Mouse (Mus musculus): ENCODE measurements around the gene Acin1. TPM values are rescaled to one million over a fixed set of nuclear protein-coding genes. Genes with fewer than 3 reads are reported as not detected.

Acin1 gene
- total RNA-seq, 2 experiments from 2014 or later: 63.7 to 64.2 TPM

GRCm38 (mm10) chr14:54703207-54703606 lies 16.5 kb upstream of the Acin1 start:
- intact Hi-C loops (cut with DNase I): loop anchor here (10.0 kb wide), 1 partner anchor 402 kb away; the partner anchor contains the start of gene Ap1g2
- no peak for DNase-seq

- DNase-seq: peak; percentile 62 to 70
- intact Hi-C loops (cut with DNase I): loop anchor here (2.0 to 10.0 kb wide), 2 partner anchors 50 to 404 kb away; partner anchors contain the start of gene Ap1g2
Observed at GRCm38 (mm10) chr14:54701298-54701697, 14.6 kb upstream of the Acin1 start.

GRCm38 (mm10) chr14:54699586-54699985 lies 12.9 kb upstream of the Acin1 start:
- intact Hi-C loops (cut with DNase I): no loop called here
- no peak for DNase-seq

- intact Hi-C loops (cut with DNase I): no loop called here
Observed at GRCm38 (mm10) chr14:54698733-54699132, 12.0 kb upstream of the Acin1 start, which contains the start of gene Gm29776. Gene Gm29776 (minus strand): TSS chr14:54698833.

GRCm38 (mm10) chr14:54696752-54697151 lies 10.0 kb upstream of the Acin1 start:
- intact Hi-C loops (cut with DNase I): no loop called here

More at GRCm38 (mm10) chr14:54698733-54699132, 12.0 kb upstream of the Acin1 start, which contains the start of gene Gm29776:
- DNase-seq: no peak

GRCm38 (mm10) chr14:54695042-54695441 lies 8.3 kb upstream of the Acin1 start:
- intact Hi-C loops (cut with DNase I): no loop called here
- DNase-seq: no peak

More at GRCm38 (mm10) chr14:54696752-54697151, 10.0 kb upstream of the Acin1 start:
- DNase-seq: no peak

GRCm38 (mm10) chr14:54687251-54687650 lies 520 bp upstream of the Acin1 start:
- intact Hi-C loops (cut with DNase I): loop anchor here (5.0 kb wide), 1 partner anchor 35 kb away; no protein-coding TSS in a partner anchor
- DNase-seq: no peak

- no peak for DNase-seq
- intact Hi-C loops (cut with DNase I): loop anchor here (5.0 kb wide), 1 partner anchor 34 kb away; no protein-coding TSS in a partner anchor
Observed at GRCm38 (mm10) chr14:54686063-54686521, 639 bp downstream of the Acin1 start, which contains the start of gene 1700123O20Rik. Gene 1700123O20Rik (plus strand): TSS chr14:54686216.

GRCm38 (mm10) chr14:54685471-54685870 lies 1.3 kb downstream of the Acin1 start:
- intact Hi-C loops (cut with DNase I): loop anchor here (5.0 kb wide), 1 partner anchor 33 kb away; no protein-coding TSS in a partner anchor
- DNase-seq: no peak

GRCm38 (mm10) chr14:54682396-54682795 lies 4.3 kb downstream of the Acin1 start:
- intact Hi-C loops (cut with DNase I): no loop called here
- no peak for DNase-seq

- no peak for DNase-seq
- intact Hi-C loops (cut with DNase I): no loop called here
Observed at GRCm38 (mm10) chr14:54678657-54679304, 8.0 kb downstream of the Acin1 start.

- no peak for DNase-seq
- intact Hi-C loops (cut with DNase I): no loop called here
Observed at GRCm38 (mm10) chr14:54676290-54676689, 10.4 kb downstream of the Acin1 start.

- intact Hi-C loops (cut with DNase I): no loop called here
- DNase-seq: no peak
Observed at GRCm38 (mm10) chr14:54674317-54674716, 12.4 kb downstream of the Acin1 start.

GRCm38 (mm10) chr14:54669381-54669780 lies 17.4 kb downstream of the Acin1 start:
- intact Hi-C loops (cut with DNase I): no loop called here
- DNase-seq: peak; percentile 29 to 36

- intact Hi-C loops (cut with DNase I): no loop called here
- no peak for DNase-seq
Observed at GRCm38 (mm10) chr14:54664477-54665222, 22.1 kb downstream of the Acin1 start.

- intact Hi-C loops (cut with DNase I): no loop called here
- DNase-seq: no peak
Observed at GRCm38 (mm10) chr14:54660009-54660408, 26.7 kb downstream of the Acin1 start.

- intact Hi-C loops (cut with DNase I): loop anchor here (5.0 kb wide), 1 partner anchor 34 kb away; the partner anchor contains the start of genes 1700123O20Rik and Acin1
Observed at GRCm38 (mm10) chr14:54653496-54653895, 33.2 kb downstream of the Acin1 start.

GRCm38 (mm10) chr14:54652787-54653186 lies 33.9 kb downstream of the Acin1 start:
- no peak for DNase-seq
- intact Hi-C loops (cut with DNase I): loop anchor here (5.0 kb wide), 1 partner anchor 35 kb away; the partner anchor contains the start of genes 1700123O20Rik and Acin1

More at GRCm38 (mm10) chr14:54653496-54653895, 33.2 kb downstream of the Acin1 start:
- DNase-seq: peak; percentile 68 to 75

- no peak for DNase-seq
- intact Hi-C loops (cut with DNase I): loop anchor here (2.0 to 5.0 kb wide), 2 partner anchors 36 to 49 kb away; partner anchors contain the start of genes 1700123O20Rik and Acin1
Observed at GRCm38 (mm10) chr14:54651556-54651955, 35.2 kb downstream of the Acin1 start.

GRCm38 (mm10) chr14:54650621-54651454 lies 35.9 kb downstream of the Acin1 start:
- DNase-seq: peak; percentile 57 to 84
- intact Hi-C loops (cut with DNase I): loop anchor here (2.0 to 5.0 kb wide), 2 partner anchors 36 to 50 kb away; partner anchors contain the start of genes 1700123O20Rik and Acin1
